Mouse (Mus musculus): ENCODE measurements around the gene Anp32e. TPM values are rescaled to one million over a fixed set of nuclear protein-coding genes. Genes with fewer than 3 reads are reported as not detected.

Gene Anp32e
- polyA plus RNA-seq (2012; rRNA removed; ENCODE audit: low replicate concordance): 3.7 and 8.3 TPM in 2 replicates

DNA sequence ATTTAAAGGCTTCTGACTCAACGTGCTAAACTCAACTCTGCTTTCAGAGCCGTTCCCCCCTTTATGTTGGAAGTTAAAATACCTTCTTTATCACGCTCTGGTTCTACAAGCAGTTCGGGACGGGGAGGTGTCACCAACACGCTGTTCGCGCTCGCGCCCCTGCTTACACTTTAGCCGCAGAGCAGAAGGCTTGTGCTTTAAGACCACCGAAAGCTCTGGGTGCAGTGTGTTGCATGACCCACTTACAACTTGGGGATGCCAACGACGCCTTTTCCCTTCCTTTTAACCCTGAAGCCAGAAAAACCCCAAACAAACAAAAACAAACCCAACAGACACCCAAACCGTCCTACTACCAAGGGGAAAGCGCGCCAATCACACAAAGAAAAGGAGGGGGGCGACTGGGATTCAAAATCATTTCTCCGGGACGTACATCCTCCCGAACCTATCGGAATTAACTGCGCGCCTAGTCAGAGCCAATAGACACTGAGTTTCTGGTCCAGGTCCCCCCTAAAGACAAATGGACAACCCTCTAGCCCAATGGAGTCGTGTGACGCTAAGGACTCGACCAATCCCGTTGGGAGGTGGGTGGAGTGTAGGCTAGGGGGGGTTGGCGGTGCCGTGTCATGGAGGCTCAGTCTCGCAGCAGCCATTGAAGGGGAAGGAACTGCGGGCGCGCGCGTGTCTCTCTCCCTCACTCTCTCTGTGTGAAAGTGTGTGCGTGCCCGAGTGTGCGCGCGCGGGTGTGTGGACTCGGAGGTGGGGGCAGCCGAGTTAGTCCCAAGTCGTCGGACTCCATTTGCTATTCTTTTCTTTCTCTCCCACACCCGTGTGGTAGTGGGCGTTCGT, at the start of gene Anp32e:
Gene Anp32e, plus strand, starts transcription at position 589 of the 846 bp plus-strand sequence.

DNA sequence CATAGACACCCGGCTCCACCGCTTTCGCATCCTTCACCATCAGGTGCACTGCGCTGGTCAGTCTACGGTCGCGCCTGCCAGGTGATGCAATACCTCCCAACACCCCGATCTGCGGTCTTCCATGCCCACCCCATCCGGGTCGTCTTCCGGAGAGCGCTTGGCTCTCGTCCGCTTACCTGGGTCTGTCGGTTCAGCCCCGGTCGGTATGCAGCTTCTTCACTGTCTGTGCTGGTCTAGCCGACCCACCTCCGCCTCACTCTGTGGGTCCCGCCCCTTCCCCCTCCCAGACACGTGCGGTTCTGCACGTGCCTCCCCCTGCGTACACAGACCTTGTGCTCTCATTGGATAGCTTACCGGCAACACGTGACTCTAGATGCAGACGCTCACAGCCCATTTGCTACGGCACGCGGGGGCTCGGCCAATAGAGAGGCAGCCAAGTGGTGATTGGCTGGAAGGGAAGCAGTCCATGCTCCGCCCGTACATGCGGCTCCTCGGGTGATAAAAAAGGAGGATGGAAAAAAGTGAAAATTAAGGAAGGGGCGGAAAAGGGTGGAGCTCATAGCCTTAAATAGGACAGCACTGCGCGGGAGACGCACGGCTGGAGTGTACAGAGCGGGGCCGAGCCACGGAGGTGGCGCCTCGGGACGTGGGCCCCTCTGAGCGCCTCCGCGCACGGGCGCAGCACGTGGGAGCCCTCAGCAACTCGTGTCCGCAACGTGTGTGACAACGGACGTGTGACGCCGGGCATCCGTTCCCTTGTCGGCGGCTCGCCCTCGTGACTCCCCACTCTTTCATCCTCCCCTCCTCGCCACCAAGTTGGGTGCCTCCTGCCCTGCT, 46.8 kb upstream of the Anp32e start, which contains the start of gene Ciart:
Gene Ciart, minus strand, starts transcription at position 273 of the 837 bp plus-strand sequence.

DNA sequence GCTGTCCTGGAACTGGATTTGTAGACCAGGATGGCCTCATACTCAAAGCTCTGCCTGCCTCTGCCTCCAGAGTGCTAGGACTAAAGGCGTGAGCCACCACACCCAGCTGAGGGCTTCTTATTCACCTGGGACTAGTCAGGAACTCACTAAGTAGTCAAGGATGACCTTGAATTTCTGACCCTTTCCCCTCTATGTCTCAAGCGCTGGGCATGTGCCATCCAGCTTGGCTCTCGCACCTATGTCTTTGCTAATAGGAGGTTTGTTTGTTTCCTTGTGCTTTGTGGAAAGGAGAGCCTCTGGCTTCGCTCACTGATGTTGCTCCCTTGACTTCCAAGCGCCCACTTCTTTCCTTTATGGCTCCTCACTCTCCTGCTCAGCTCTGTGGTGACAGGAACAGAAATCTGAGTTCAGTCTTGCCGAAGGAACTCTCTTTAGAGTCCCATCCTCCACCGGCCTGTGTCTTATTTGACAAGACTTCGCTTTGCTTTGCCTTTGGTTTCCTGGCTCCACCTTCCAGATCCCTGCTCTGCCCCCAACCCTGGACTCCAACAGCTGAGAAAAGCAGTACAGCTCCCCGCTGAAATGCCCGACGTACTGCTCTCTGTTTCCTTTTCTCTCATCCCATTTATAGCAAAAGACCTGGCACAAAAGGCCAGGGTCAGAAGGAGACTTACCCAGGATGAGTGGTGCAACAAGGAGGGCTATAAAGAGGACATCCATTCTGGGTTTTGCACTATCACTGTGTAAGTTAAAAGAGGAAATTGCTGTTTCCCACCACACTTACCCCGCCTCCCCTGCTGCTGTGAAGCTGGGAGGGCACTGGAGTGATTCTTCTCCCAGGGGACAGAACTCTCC, 37.6 kb upstream of the Anp32e start, which contains the start of gene BC028528:
Gene BC028528, minus strand, starts transcription at position 795 of the 855 bp plus-strand sequence.

GRCm38 (mm10) chr3:95893606-95894316, 35.3 kb upstream of the Anp32e start, which contains the start of gene Aph1a:
Gene Aph1a, plus strand, starts transcription at chr3:95893969.

GRCm38 (mm10) chr3:95904568-95904967, 24.5 kb upstream of the Anp32e start, which contains the start of gene Car14:
Gene Car14, minus strand, starts transcription at chr3:95904691.

DNA sequence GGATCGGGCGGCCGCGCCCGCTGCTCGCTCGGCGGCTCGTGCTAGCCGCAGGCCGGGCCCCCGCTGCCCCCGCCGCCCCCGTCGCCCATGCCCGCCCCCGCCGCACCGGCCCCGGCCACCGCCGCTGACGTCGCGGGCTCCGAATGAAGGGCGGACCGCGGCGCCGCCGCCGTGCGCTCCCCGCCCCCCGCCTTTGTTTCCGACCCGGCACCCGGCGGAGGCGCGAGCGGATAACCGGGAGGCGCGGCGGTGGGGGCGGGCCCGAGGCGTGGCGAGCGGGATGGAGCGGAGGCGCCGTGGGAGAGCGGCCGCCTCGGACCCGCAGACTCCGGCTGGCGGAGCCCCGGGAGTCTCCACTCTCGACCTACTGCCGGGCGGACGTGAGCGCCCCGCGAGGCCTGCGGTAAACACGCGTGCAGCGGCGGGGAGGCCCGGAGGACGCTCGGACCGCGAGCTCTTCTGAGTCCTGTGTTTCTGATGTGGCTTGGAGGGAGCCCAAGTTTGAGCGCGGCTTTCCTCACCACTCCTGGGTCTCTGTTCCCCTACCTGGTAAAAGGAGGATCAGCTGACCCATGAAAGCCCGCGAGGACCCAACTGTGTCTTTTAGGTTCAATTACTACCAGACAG, 66.9 kb downstream of the Anp32e start, which contains the start of gene Plekho1:
Gene Plekho1, minus strand, starts transcription at position 200 of the 627 bp plus-strand sequence.

Other genes starting within 250 kb of the Anp32e start
- 17.9 and 18.4 TPM in 2 replicates for gene Adamtsl4, start 241.3 kb upstream of the Anp32e start, polyA plus RNA-seq (2012; rRNA removed; ENCODE audit: low replicate concordance)
- 123 and 175 TPM in 2 replicates for gene Ecm1, start 189.7 kb upstream of the Anp32e start, polyA plus RNA-seq (2012; rRNA removed; ENCODE audit: low replicate concordance)
- 33.5 and 38.8 TPM in 2 replicates for gene Tars2, start 169.0 kb upstream of the Anp32e start, polyA plus RNA-seq (2012; rRNA removed; ENCODE audit: low replicate concordance)
- 3.1 and 6.5 TPM in 2 replicates for gene Rprd2, start 110.4 kb upstream of the Anp32e start, polyA plus RNA-seq (2012; rRNA removed; ENCODE audit: low replicate concordance)
- gene Prpf3, start 73.4 kb upstream of the Anp32e start, polyA plus RNA-seq (2012; rRNA removed; ENCODE audit: low replicate concordance): 6.7 and 7.3 TPM in 2 replicates
- gene Mrps21, start 57.7 kb upstream of the Anp32e start, polyA plus RNA-seq (2012; rRNA removed; ENCODE audit: low replicate concordance): 7.6 and 19.4 TPM in 2 replicates
- gene Ciart, start 47.0 kb upstream of the Anp32e start, polyA plus RNA-seq (2012; rRNA removed; ENCODE audit: low replicate concordance): 1.6 and 1.8 TPM in 2 replicates
- 0.25 and 0.72 TPM in 2 replicates for gene BC028528, start 37.2 kb upstream of the Anp32e start, polyA plus RNA-seq (2012; rRNA removed; ENCODE audit: low replicate concordance)
- 241 and 300 TPM in 2 replicates for gene Aph1a, start 35.3 kb upstream of the Anp32e start, polyA plus RNA-seq (2012; rRNA removed; ENCODE audit: low replicate concordance)
- 0.85 and 1.2 TPM in 2 replicates for gene Car14, start 24.6 kb upstream of the Anp32e start, polyA plus RNA-seq (2012; rRNA removed; ENCODE audit: low replicate concordance)
- 21.7 and 26.9 TPM in 2 replicates for gene Plekho1, start 66.8 kb downstream of the Anp32e start, polyA plus RNA-seq (2012; rRNA removed; ENCODE audit: low replicate concordance)
- gene Vps45, start 129.2 kb downstream of the Anp32e start, polyA plus RNA-seq (2012; rRNA removed; ENCODE audit: low replicate concordance): 3.6 and 4.1 TPM in 2 replicates
- gene Otud7b, start 175.3 kb downstream of the Anp32e start, polyA plus RNA-seq (2012; rRNA removed; ENCODE audit: low replicate concordance): 7.5 and 20.3 TPM in 2 replicates
- 2.7 and 32.2 TPM in 2 replicates for gene Mtmr11, start 232.8 kb downstream of the Anp32e start, polyA plus RNA-seq (2012; rRNA removed; ENCODE audit: low replicate concordance)
- 79.0 and 100 TPM in 2 replicates for gene Sf3b4, start 243.1 kb downstream of the Anp32e start, polyA plus RNA-seq (2012; rRNA removed; ENCODE audit: low replicate concordance)

Measured in duodenum, adult 2 months (tissue).